Mouse (Mus musculus) CD4-positive, CD25-positive, alpha-beta regulatory T cell (primary cell): ENCODE measurements around the gene Brpf3. TPM values are rescaled to one million over a fixed set of nuclear protein-coding genes. Genes with fewer than 3 reads are reported as not detected.

Experiments used
- polyA plus RNA-seq: library from polyadenylated mRNA; unstranded; fragments of 100-300 nt; shearing (Covaris generic); gene quantifications from one replicate; pipeline ENCODE4 v1.2.1, GENCODE M21; 2017

The Brpf3 gene
- polyA plus RNA-seq = 12.3 TPM

GRCm38 (mm10) chr17:28800671-28801412, at the start of gene Brpf3:
Brpf3 (plus strand) TSS chr17:28801090.

GRCm38 (mm10) chr17:28769121-28769874, 31.6 kb upstream of the Brpf3 start, which contains the start of gene Mapk13:
Mapk13 (plus strand) TSS chr17:28769297.

GRCm38 (mm10) chr17:28858205-28858604, 57.3 kb downstream of the Brpf3 start, which contains the start of gene Pnpla1:
Pnpla1 (plus strand) TSS chr17:28858411.

Other genes with a start within 250 kb of the Brpf3 start
- gene Clps, start 240.3 kb upstream of the Brpf3 start, polyA plus RNA-seq = 0.35 TPM
- 0.91 TPM for gene Lhfpl5, start 225.4 kb upstream of the Brpf3 start, polyA plus RNA-seq
- 225 TPM for gene Srpk1, start 178.4 kb upstream of the Brpf3 start, polyA plus RNA-seq
- 0.38 TPM for gene Slc26a8, start 110.9 kb upstream of the Brpf3 start, polyA plus RNA-seq
- 103 TPM for gene Mapk14, start 109.8 kb upstream of the Brpf3 start, polyA plus RNA-seq
- gene AC170998.1, start 75.0 kb upstream of the Brpf3 start, polyA plus RNA-seq = 5.7 TPM
- gene Mapk13, start 31.8 kb upstream of the Brpf3 start, polyA plus RNA-seq = not detected
- not detected for gene Pnpla1, start 57.3 kb downstream of the Brpf3 start, polyA plus RNA-seq
- gene 4930539E08Rik, start 114.2 kb downstream of the Brpf3 start, polyA plus RNA-seq = 2.6 TPM
- gene Pxt1, start 142.8 kb downstream of the Brpf3 start, polyA plus RNA-seq = not detected
- 76.3 TPM for gene Kctd20, start 150.9 kb downstream of the Brpf3 start, polyA plus RNA-seq
- 351 TPM for gene Stk38, start 206.9 kb downstream of the Brpf3 start, polyA plus RNA-seq
- gene Srsf3, start 231.5 kb downstream of the Brpf3 start, polyA plus RNA-seq = 475 TPM